Mouse (Mus musculus) megakaryocyte progenitor cell, adult 5-6 weeks (primary cell): ENCODE measurements around the gene Rnf212b. TPM values are rescaled to one million over a fixed set of nuclear protein-coding genes. Genes with fewer than 3 reads are reported as not detected.

ENCODE experiments used
- ATAC-seq: replicated peaks from 2 replicates; pipeline ENCODE4 v1.8.0; 2016; ENCODE audit warnings: mild to moderate bottlenecking, moderate TSS enrichment, inconsistent platforms; ENCODE audit not compliant: poor library complexity
- total RNA-seq, 2 experiments: library from RNA; stranded (forward) in 1 of 2; stranded (reverse) in 1 of 2; fragments of 157-497, 149-512 nt in 1 of 2; fragments of 200-1000 nt in 1 of 2; gene quantifications; 2 replicates each; pipeline versions ENCODE4 v1.2.3 to v1.2.4; 2015 to 2017

Rnf212b gene
- total RNA-seq, 2 experiments from 2014 or later, result not detected

GRCm38 (mm10) chr14:54868026-54868425 is 54.1 kb downstream of the Rnf212b start:
- ATAC-seq, result no peak

GRCm38 (mm10) chr14:54870861-54871260 is 56.9 kb downstream of the Rnf212b start, which contains the start of gene Homez:
Gene Homez (minus strand): TSS chr14:54870961.
- no peak for ATAC-seq

GRCm38 (mm10) chr14:54874165-54874564 is 60.2 kb downstream of the Rnf212b start:
- ATAC-seq, result no peak

DNA sequence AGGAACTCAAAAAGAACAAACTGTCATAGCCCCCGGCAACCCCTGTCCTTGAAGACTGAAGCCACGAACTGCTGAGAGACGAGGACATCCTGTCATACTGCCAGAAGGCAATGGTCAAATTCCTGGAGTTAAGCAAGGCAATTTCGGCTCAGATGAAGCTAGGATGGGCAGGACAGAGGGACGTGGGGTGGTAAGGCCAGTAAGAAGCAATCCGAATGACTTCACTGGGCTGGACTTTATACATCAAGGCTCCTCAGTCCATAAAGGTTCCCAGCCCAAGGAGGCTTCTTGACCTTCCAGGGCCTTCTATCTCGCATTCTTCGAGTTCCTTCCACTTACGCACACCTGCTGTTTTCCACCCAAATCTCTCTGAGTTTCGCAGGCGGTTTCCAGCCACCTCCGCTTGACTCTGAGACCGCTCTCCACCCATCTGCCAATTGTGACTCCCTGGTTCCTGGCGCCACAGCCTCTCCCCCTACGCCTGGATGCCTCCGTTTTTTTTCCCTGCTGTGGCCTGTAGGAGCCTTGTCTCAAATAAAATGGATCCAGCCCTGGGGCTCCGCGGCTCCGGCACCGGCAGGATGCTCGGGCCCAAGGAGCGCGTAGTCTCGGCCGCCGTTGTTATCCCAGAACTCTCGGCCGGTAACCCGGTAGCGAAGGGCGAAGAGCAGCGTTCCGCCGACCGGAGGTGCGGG is 62.0 kb downstream of the Rnf212b start:
- peak; percentile 21; the same call in 1 of the 2 replicates for ATAC-seq

GRCm38 (mm10) chr14:54876539-54877047 is 62.7 kb downstream of the Rnf212b start:
- peak; percentile 81 for ATAC-seq

DNA sequence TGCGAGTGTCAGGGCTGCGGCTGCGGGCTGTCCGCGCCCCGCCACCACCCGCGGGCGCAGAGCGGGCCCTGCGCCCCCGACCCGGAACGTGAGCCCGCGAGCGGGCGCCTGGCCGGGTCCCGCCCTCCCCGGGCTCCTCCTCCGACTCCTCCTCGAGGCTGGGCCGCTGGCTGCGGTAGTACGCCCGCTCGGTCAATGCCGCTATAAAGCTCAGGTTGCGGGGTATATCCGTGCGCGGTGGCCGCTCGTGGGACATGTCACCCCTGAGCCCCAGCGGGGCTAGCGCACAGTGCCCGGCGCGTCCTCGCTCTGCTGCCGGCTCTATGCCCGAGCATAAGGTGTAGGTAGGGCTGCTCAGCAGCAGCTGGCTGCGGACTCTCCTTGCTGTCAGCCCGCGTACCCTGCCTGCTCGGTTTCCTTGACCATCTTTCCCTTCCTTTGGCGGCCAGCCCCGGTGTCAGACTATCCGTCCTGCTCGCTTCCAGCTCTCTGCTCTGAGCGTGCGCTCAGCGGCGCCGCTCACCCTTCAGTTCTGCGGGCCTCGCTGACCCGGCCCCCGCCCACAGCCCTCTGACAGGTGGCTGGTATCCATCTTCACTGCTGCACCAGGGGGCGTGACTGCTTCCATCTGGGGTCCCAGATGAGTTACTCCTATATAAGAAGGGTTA is 63.2 kb downstream of the Rnf212b start, which contains the start of gene Ppp1r3e:
Gene Ppp1r3e, minus strand, starts transcription at position 503 of the 668 bp plus-strand sequence.
- peak; percentile 69 for ATAC-seq

DNA sequence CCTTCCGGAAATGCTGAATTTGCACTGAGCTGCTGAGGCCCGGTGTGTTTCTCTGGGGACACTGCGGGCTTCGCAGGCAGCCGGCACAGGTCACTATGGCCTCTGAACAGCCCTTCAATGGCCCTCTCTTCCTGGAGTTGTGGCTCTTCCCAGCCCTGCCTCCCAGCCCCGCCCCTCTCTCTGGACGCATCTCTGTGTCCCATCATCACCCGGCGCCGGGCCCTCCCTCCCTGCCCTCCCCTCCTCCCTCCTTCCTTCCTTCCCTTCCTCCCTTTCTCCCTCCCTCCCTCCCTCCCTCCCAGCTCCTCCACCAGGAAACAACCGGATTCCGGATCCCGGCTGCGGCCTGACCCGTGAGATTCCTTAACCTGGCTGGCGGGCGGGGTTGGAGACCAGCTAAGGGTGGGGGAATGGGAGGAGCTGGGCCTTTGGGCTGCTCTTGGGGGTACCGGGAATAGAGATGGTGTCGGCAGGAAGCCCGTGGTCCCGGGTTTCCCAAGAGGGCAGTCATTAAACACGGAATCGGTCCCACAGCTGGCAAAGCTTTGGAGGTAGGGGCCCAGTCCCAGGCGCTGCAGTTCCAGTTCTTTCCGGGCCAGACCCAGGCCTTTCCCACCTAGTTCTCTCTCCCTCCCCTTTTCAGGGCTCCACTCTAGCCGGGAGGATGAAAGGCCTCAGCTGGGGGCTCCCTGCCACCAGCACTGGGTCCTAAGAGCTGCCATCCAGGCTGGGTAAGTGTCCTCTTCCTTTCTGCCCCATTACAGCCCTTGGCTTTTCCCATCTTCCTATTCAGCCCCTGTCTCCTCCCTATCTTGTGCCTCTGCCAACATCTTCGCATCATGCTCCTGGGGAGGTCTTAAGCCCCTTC is 69.4 kb downstream of the Rnf212b start, which contains the start of the genes Bcl2l2 and Gm20521:
Gene Bcl2l2, plus strand, starts transcription at position 224 of the 868 bp plus-strand sequence.
Gene Gm20521, plus strand, starts transcription at position 288 of the 868 bp plus-strand sequence.
- peak; percentile 99 for ATAC-seq

- ATAC-seq, result no peak; the same call in 1 of the 2 replicates
Measured at GRCm38 (mm10) chr14:54884022-54884712, 70.2 kb downstream of the Rnf212b start.

DNA sequence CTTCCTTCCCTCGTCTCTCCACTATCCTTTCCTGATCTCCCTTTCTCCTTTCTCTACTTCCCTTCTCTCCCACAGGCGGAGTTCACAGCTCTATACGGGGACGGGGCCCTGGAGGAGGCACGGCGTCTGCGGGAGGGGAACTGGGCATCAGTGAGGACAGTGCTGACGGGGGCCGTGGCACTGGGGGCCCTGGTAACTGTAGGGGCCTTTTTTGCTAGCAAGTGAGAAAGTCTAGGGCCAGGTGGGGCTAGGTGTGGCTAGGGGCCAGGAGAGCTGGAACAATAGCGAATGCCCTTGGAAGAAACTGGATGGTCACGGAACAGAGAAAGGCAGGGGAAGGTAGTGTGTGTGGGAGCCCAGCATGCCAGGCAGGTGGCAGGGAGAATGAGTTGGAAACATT is 71.4 kb downstream of the Rnf212b start:
- ATAC-seq, result no peak

DNA sequence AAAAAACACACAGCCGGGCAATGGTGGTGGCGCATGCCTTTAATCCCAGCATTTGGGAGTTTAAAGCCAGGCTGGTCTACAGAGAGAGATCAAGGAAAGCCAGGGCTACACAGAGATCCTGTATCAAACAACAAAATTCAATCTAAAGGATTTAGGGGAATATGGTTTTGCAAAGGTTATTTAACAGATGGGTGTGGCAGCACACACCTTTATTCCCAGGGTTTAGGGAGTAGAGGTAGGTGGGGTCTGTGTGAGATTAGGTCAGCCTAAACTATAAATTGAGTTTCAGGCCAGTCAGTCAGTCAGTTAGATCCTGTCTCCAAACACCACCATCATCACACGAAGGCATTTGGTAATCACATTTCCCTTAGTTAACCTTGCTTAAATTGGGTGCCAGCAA is 78.3 kb downstream of the Rnf212b start, which contains the start of gene Pabpn1:
Gene Pabpn1, plus strand, starts transcription at position 301 of the 400 bp plus-strand sequence.
- no peak for ATAC-seq

GRCm38 (mm10) chr14:54893651-54894181 is 79.8 kb downstream of the Rnf212b start:
- ATAC-seq, result peak; percentile 97

DNA sequence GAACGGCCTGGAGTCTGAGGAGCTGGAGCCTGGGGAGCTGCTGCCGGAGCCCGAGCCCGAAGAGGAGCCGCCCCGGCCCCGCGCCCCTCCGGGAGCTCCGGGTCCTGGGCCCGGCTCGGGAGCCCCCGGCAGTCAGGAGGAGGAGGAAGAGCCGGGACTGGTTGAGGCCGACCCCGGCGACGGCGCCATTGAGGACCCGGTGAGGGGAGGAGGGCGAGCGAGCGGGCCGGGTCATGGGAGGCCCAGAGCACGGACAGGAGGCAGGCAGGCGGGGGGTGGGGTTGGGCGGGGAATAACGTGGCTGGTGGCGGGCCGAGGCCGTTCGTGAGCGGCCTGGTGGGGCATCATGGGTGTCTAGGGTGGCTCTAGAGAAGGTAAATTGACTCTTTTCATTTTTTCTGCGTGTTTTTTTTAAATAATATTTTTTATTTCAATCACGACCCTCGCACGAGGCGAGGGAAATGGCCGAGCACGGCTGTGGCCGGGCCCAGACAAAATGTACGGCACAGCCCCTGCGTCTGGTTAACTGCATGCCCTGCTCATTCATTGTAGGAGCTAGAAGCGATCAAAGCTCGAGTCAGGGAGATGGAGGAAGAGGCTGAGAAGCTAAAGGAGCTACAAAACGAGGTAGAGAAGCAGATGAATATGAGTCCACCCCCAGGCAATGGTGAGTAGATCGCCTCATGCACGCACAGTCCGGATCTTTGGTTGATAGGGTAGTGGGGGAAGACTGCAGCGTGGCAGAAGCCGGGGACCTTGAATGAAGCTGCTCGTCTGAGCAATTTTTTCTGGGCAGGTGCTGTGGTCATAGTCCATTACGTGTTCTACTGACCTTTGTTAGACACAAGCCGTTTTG is 80.6 kb downstream of the Rnf212b start:
- peak; percentile 20 for ATAC-seq

DNA sequence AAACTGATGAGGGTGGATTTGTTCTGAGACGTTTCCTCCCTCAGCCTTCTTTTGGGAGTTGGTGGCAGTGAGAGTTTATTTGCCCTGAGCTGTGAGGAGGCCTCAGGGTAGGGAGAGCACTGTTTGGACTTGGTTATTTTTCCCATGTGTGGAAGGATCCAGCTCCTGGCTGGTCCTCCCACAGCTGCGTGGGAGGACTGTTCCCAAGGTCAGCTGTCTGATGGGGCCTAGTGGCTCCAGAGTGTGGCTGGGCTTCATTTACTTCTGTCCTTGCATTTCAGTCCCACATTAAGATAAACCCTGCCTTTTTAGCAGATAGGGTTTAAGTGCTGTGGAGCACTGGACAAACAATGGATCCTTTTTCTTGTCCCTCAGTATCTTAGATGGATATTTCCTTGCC is 83.5 kb downstream of the Rnf212b start:
- ATAC-seq, result no peak

GRCm38 (mm10) chr14:54900383-54900782 is 86.4 kb downstream of the Rnf212b start:
- peak; percentile 88 for ATAC-seq

DNA sequence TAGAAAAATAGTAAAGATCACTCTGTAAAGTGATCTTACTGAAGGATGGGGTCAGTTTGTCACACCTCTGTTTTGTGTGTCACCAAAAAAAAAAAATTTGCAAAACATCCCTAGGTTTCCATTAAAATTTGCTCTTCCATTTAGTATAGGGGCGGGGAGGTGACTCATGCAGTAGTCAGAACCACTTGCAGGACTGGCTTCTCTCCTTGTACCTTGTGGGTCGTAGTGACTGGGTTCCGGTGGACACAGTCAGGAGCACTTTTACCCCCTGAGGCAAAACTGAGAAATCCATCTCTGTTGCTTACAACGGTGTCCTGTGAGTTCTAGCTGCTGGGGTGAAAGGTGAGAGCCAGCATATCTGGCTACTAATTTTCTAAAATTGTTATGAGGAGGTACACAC is 89.7 kb downstream of the Rnf212b start:
- ATAC-seq, result no peak
